Comparison of ENCODE assay signal across 25 mouse cellular contexts in genomic region chr4:49214341-49214740, GRCm38 (mm10).
DNase-seq lines count a peak whose midpoint lies in the region; ATAC-seq lines count a peak whose summit lies in the region.
"Had no signal": no experiment of that assay in that cellular context is flagged by ENCODE, and none has a peak within 500 bp of the region (broad histone marks: within the 10 kb centered on the region; RNA-seq: fewer than 3 reads in every experiment).

No protein-coding gene starts in this region.

- no peaks in the 10 kb centered on the region for H3K9me3 ChIP-seq in forebrain, embryonic 14.5 days (replicated peaks; ENCODE audit: control insufficient read depth, low read length)
- H3K9me3 ChIP-seq in forebrain, embryonic 15.5 days: no peaks in the 10 kb centered on the region
- no peaks in the 10 kb centered on the region for H3K9me3 ChIP-seq in midbrain, embryonic 14.5 days (ENCODE audit: control insufficient read depth, low read length)
- H3K9me3 ChIP-seq in midbrain, embryonic 11.5 days (ENCODE audit: control insufficient read depth, low read length): no peaks in the 10 kb centered on the region
- H3K9me3 ChIP-seq: embryonic facial prominence, embryonic 13.5 days; embryonic facial prominence, embryonic 15.5 days; forebrain, embryonic 10.5 days; forebrain, embryonic 12.5 days; G1E had no signal

- no peak overlapping the region for H3K4me2 ChIP-seq in forebrain, embryonic 14.5 days (ENCODE audit: low read length)
- H3K4me2 ChIP-seq in forebrain, embryonic 15.5 days (replicated peaks): no peak overlapping the region
- no peak overlapping the region for H3K4me2 ChIP-seq in midbrain, embryonic 14.5 days (ENCODE audit: low read length)
- no peak overlapping the region for H3K4me2 ChIP-seq in midbrain, embryonic 11.5 days
- H3K4me2 ChIP-seq: embryonic facial prominence, embryonic 13.5 days; embryonic facial prominence, embryonic 15.5 days; forebrain, embryonic 12.5 days had no signal

- H3K9ac ChIP-seq in forebrain, embryonic 14.5 days (ENCODE audit: low read length): no peak overlapping the region
- no peak overlapping the region for H3K9ac ChIP-seq in forebrain, embryonic 15.5 days (replicated peaks)
- H3K9ac ChIP-seq in midbrain, embryonic 14.5 days (replicated peaks; ENCODE audit: low read length): no peak overlapping the region
- no peak overlapping the region for H3K9ac ChIP-seq in midbrain, embryonic 11.5 days (ENCODE audit: low read length)
- H3K9ac ChIP-seq: embryonic facial prominence, embryonic 13.5 days; embryonic facial prominence, embryonic 15.5 days; forebrain, embryonic 12.5 days had no signal

- 25% methylated on average over 3 of the region's 3 CpGs for WGBS in forebrain, embryonic 14.5 days
- 30% methylated on average over 3 of the region's 3 CpGs for WGBS in forebrain, embryonic 15.5 days
- WGBS in midbrain, embryonic 14.5 days: 46% methylated on average over 3 of the region's 3 CpGs
- 70% methylated on average over 3 of the region's 3 CpGs for WGBS in midbrain, embryonic 11.5 days

- H3K4me3 ChIP-seq in forebrain, embryonic 14.5 days (ENCODE audit: low read depth, low read length): no peak overlapping the region
- H3K4me3 ChIP-seq in forebrain, embryonic 15.5 days: no peak overlapping the region
- no peak overlapping the region for H3K4me3 ChIP-seq in midbrain, embryonic 14.5 days (replicated peaks; ENCODE audit: low read depth, low read length)
- no peak overlapping the region for H3K4me3 ChIP-seq in midbrain, embryonic 11.5 days (ENCODE audit: low read depth, low read length)
- H3K4me3 ChIP-seq: embryonic facial prominence, embryonic 13.5 days; embryonic facial prominence, embryonic 15.5 days; erythroblast, embryonic 14.5 days; forebrain, embryonic 10.5 days; forebrain, embryonic 12.5 days had no signal

- no peak for ATAC-seq in forebrain, embryonic 14.5 days
- no peak for ATAC-seq in forebrain, embryonic 15.5 days (replicated peaks)
- ATAC-seq in midbrain, embryonic 14.5 days (ENCODE audit: low FRiP score, low TSS enrichment): no peak
- ATAC-seq in midbrain, embryonic 11.5 days (ENCODE audit: low FRiP score): no peak
- ATAC-seq: CD4-positive, CD25-positive, alpha-beta regulatory T cell, adult 4 months; forebrain, embryonic 16.5 days had no signal

- no peak overlapping the region for H3K27ac ChIP-seq in forebrain, embryonic 14.5 days (ENCODE audit: low read depth, low read length)
- no peak overlapping the region for H3K27ac ChIP-seq in forebrain, embryonic 15.5 days (replicated peaks)
- no peak overlapping the region for H3K27ac ChIP-seq in midbrain, embryonic 14.5 days (replicated peaks; ENCODE audit: low read depth, low read length)
- no peak overlapping the region for H3K27ac ChIP-seq in midbrain, embryonic 11.5 days (ENCODE audit: low read depth, low read length)
- H3K27ac ChIP-seq: embryonic facial prominence, embryonic 13.5 days; embryonic facial prominence, embryonic 15.5 days; forebrain, embryonic 10.5 days; forebrain, embryonic 12.5 days had no signal

- no peaks in the 10 kb centered on the region for H3K27me3 ChIP-seq in forebrain, embryonic 14.5 days (replicated peaks; ENCODE audit: control insufficient read depth, insufficient read depth, low read length)
- H3K27me3 ChIP-seq in forebrain, embryonic 15.5 days: no peaks in the 10 kb centered on the region
- no peaks in the 10 kb centered on the region for H3K27me3 ChIP-seq in midbrain, embryonic 14.5 days (ENCODE audit: control insufficient read depth, insufficient read depth, low read length)
- no peaks in the 10 kb centered on the region for H3K27me3 ChIP-seq in midbrain, embryonic 11.5 days (ENCODE audit: control insufficient read depth, insufficient read depth, low read length)
- H3K27me3 ChIP-seq: CH12.LX; embryonic facial prominence, embryonic 13.5 days; embryonic facial prominence, embryonic 15.5 days; forebrain, embryonic 12.5 days had no signal

- peak; percentile 42 for DNase-seq in forebrain, embryonic 14.5 days (ENCODE audit: low spot score)
- DNase-seq in midbrain, embryonic 14.5 days: peak; percentile 24
- no peak for DNase-seq in midbrain, embryonic 11.5 days (ENCODE audit: low spot score, missing footprints)
- DNase-seq in Muller cell, postnatal 12 days (ENCODE audit: inconsistent ontology term): peak; percentile 75
- no peak for DNase-seq in testis, postnatal 14 days (ENCODE audit: low spot score)
- DNase-seq: adrenal gland, adult 2 months; adrenal gland, postnatal 10 days; adrenal gland, postnatal 25 days; B cell, adult 2 months; cerebellum, adult 11-12 months; cerebellum, adult 2 months; cerebellum, adult 9-10 months; cerebellum, postnatal 10 days; cerebellum, postnatal 25 days; embryo, embryonic 11 days had no signal

- H3K36me3 ChIP-seq in forebrain, embryonic 14.5 days (ENCODE audit: control insufficient read depth, insufficient read depth, low read length): no peaks in the 10 kb centered on the region
- no peaks in the 10 kb centered on the region for H3K36me3 ChIP-seq in forebrain, embryonic 15.5 days
- H3K36me3 ChIP-seq in midbrain, embryonic 14.5 days (ENCODE audit: control insufficient read depth, insufficient read depth, low read length): no peaks in the 10 kb centered on the region
- no peaks in the 10 kb centered on the region for H3K36me3 ChIP-seq in midbrain, embryonic 11.5 days (ENCODE audit: control insufficient read depth, insufficient read depth, low read length)
- H3K36me3 ChIP-seq: embryonic facial prominence, embryonic 13.5 days; embryonic facial prominence, embryonic 15.5 days; forebrain, embryonic 10.5 days; forebrain, embryonic 12.5 days; G1E had no signal

- peaks cover 4% of the 10 kb centered on the region; the same call in 1 of the 2 replicates for H3K4me1 ChIP-seq in forebrain, embryonic 14.5 days (ENCODE audit: control insufficient read depth, insufficient read depth, low read length)
- peaks cover 14% of the 10 kb centered on the region; the same call in 1 of the 2 replicates for H3K4me1 ChIP-seq in forebrain, embryonic 15.5 days
- 0 out of 2 replicates have a peak, but pooled peaks cover 9% of the 10 kb centered on the region for H3K4me1 ChIP-seq in midbrain, embryonic 14.5 days (ENCODE audit: control insufficient read depth, insufficient read depth, low read length)
- no peaks in the 10 kb centered on the region for H3K4me1 ChIP-seq in midbrain, embryonic 11.5 days (ENCODE audit: control insufficient read depth, insufficient read depth, low read length)
- H3K4me1 ChIP-seq: embryonic facial prominence, embryonic 13.5 days; embryonic facial prominence, embryonic 15.5 days; forebrain, embryonic 10.5 days; forebrain, embryonic 12.5 days had no signal

Comparison
In these comparisons a context has a peak if more than half of its experiments do, and no peak if none do; other contexts are left out.
1. DNase-seq: peak in forebrain, embryonic 14.5 days (single experiment), midbrain, embryonic 14.5 days (single experiment) and Muller cell, postnatal 12 days (single experiment); none in midbrain, embryonic 11.5 days (single experiment) and testis, postnatal 14 days (single experiment).